Mouse (Mus musculus) c-Kit-positive CD71-negative TER-119-negative erythroid progenitor cells, embryonic 14.5 days (primary cell): Measurements from ENCODE around the gene Ube2dnl1.

Experiments used
- DNase-seq: peaks from one replicate; pipeline ENCODE4 v3.0.0-alpha.2; 2013; ENCODE audit warnings: low read depth

Ube2dnl1 gene

GRCm38 (mm10) chrX:114904712-114905111 is at the start of gene Ube2dnl1:
Gene Ube2dnl1, plus strand, starts transcription at chrX:114905012.
- no peak for DNase-seq

GRCm38 (mm10) chrX:114895489-114895888 is 9.3 kb upstream of the Ube2dnl1 start:
- no peak for DNase-seq

GRCm38 (mm10) chrX:114897506-114897905 is 7.3 kb upstream of the Ube2dnl1 start:
- no peak for DNase-seq

- DNase-seq = no peak
These were observed 1.4 kb upstream of the Ube2dnl1 start for GRCm38 (mm10) chrX:114903391-114903790.

- no peak for DNase-seq
These were observed 2.5 kb downstream of the Ube2dnl1 start, which contains the start of gene Ube2dnl2 for GRCm38 (mm10) chrX:114907282-114907681. Gene Ube2dnl2, plus strand, starts transcription at chrX:114907582.

GRCm38 (mm10) chrX:114955066-114955465 is 50.3 kb downstream of the Ube2dnl1 start:
- no peak for DNase-seq
